Mouse (Mus musculus) heart, postnatal 25 days (tissue): ENCODE measurements at regions not wholly inside any gene's neighbourhood (a gene's known extent, or its start where the extent isn't known, plus 50 kb on each side); places are given as distances from the start of the nearest gene placed in this dataset.

ENCODE experiments used
- DNase-seq: peaks from one replicate; pipeline ENCODE4 v3.0.0; 2022; ENCODE audit warnings: low spot score
- intact Hi-C: fragments of 180-260 bp; cut with DNase I; formaldehyde crosslinking; loops from one replicate; pipeline ENCODE4 v1.15.1; 2025

DNA sequence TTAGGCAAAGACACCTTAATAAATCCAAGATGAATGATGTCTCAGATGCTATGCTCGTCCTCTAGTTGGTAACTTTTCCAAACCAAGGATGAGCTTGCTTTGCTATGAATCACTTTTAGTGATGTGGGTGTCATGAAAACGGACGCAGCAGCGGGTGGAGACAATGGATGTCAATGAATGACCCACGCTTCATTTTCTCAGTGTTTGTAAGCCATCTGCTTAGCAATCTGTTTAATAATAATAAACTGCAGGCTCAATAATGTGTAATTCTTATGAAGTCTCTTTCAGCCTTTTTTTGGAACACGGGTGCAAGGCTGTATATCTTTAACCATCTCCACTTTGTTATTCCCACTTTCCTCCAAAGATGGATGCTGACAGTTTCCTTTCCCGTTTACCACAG lies 110.6 kb downstream of the S1pr1 start:
- DNase-seq, result no peak
- intact Hi-C loops, result no loop called here

DNA sequence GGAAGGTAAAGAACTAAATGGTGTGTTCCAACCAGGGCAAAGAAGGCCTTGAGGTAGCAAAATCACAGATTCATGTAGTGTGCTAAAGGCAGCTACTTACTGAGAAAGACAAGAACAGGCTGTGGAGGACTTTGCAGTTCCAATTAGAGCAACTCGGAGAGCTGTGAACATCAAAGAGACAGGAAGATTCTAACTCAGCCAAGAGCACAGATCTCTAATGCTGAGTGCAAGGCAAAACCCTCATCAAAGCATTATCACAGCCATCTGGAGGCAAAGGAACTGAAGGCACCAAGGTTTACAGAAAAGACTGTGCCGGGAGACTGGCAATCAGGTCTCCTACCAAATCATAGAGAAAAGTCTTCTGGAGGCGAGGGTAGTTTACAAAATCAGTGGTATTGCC lies 111.1 kb downstream of the S1pr1 start:
- intact Hi-C loops, result no loop called here

DNA sequence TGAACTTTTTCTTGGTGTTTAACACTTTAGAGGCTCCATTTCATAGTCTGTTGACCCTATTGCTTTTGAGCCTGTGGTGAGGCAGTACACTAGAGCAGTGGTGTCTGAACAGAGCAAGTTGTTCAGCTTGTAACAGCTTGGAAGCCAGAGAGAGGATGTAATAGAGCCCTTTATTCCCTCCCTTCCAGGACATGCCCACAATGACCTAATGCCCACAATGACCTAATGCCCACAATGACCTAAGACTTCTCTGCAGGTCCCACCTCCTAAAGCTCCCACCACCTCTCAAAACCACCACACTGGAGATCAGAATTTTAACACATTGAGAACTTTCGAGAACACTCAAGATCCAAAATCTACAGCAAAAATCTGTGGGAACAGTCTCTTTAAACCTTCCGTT lies 115.6 kb downstream of the S1pr1 start:
- no peak for DNase-seq
- intact Hi-C loops, result loop anchor here (5.0 kb wide), 1 partner anchor 378 kb away; no protein-coding TSS in a partner anchor

More for the DNA sequence above, 111.1 kb downstream of the S1pr1 start:
- DNase-seq, result no peak

DNA sequence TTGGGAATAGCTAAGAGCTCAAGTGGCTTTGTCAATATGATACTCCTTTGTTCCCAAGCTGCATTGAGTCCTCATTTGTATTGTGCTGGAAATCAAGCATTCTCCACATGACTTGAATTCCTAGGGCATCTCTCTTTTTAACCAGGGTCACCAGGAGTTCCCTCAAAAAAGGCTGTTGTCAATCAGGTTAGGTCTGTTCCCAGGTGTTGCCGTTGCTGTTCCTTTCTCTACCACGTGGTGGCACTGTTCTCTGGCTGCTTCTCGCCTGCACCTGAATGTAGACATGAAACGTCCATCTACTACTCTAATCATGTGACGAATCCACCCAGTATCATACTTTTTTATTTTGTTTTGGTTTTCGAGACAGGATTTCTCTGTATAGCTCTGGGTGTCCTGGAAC lies 118.3 kb downstream of the S1pr1 start:
- peak; percentile 11 for DNase-seq
- intact Hi-C loops, result loop anchor here (5.0 kb wide), 1 partner anchor 381 kb away; no protein-coding TSS in a partner anchor

DNA sequence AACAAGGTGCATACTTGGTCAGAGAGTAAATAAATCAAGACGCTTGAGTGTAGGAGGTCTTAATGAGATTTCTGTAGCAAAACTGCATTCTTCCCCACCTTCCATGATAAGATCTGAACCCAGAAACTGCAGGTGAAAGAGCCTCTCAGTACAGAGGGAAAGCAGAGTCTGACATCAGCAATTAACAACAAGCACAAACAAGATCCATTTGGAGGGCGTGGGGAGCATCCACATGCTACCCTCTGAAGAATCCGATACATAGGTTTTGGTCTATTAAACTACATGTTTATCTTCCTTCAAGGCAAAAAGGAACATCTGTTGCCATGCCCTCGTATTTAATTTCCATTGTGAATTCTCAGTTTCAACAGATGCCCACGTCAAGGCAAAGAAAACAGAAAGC lies 124.2 kb downstream of the S1pr1 start:
- intact Hi-C loops, result no loop called here
- DNase-seq, result no peak

DNA sequence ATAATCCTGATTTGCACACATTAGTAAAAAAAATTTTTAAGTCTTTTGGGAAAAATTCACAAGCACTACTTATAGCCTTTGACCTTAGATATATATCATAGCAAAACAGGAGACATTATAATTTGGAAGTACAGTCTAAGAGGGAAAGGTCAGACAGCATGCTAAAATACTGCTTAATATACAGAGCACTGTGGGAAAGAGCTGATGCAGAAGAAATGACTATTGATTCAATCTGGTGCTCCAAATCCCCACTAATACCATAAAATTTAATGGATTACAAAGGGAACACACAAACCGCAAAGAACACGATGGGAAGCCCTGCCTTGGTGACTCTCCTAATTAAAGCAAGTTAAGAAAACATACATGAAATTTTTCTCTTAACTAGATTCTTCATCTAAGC lies 126.3 kb downstream of the S1pr1 start:
- DNase-seq, result no peak
- intact Hi-C loops, result no loop called here

DNA sequence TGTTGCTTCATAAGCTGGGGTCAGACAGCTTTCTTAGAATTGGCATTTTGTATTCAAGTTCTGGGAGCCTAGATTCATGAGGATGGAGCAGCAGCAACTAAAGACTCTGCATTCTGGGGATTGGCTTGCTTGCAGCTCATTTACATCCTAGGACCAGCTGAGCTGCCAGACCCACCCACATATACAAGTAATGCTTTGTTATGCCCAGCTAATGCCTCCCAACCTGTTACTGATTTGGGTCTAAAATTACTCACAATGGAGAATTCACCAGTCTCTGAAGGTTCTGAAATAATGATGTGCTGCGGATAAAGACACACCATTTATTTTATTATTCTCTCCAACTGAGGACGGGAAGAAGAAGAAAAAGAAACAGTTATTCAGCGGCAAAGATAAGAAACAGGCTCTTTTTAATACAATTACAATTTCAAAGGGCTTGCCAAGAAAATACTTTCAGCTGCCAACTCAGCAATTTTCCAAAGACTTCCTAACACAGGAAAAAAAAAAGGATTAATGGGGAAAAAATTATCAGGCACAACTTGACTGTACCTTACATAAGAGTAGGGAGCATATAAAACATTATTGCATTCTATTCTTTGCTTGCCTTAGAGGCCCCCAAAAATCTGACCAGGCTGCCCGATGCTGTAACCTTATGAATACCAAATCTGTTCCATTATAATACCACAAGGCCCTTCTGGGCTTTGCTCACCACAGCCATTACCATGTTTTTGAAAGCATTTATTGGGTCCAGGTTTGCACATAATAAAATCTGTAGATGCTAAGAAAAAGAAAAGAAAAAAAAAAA lies 134.5 kb downstream of the S1pr1 start:
- intact Hi-C loops, result no loop called here
- DNase-seq, result no peak

DNA sequence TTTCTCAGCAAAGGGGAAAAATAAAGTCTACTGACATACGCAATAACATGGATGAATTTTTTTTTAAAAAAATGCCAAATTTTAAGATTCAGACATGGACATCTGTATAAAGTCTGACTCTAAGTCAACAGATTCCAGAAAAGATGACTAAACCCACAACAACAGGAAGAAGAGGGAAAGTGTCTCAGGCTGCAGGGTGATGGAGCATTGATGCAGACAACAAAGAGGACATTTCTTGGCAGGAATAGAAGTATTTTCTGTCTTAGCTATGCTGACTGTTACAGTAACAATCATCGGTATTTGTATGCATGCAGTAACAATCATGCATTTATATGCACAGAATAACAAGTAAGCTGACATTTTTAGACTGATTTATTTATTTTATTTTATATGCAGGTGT lies 139.5 kb downstream of the S1pr1 start:
- intact Hi-C loops, result no loop called here

DNA sequence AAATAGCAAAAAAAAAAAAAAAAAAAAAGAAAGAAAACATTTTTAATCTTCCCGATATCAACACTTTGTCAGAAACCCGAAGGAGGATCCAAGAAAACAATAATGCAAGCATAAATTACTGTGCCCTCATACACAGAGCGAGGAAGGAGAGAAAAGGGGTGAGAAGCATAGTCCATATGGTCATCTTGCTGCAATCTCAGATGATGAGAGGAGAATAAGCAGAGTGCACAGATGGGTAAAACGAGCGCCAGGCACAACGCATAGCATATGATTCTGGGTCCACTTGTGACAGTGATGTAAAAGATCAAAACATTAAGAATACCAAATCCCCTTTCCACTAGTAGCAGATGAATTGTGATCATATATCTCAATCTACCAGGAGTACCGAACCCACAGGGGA lies 152.1 kb downstream of the S1pr1 start:
- intact Hi-C loops, result no loop called here
- no peak for DNase-seq

More for the DNA sequence above, 139.5 kb downstream of the S1pr1 start:
- DNase-seq, result no peak

DNA sequence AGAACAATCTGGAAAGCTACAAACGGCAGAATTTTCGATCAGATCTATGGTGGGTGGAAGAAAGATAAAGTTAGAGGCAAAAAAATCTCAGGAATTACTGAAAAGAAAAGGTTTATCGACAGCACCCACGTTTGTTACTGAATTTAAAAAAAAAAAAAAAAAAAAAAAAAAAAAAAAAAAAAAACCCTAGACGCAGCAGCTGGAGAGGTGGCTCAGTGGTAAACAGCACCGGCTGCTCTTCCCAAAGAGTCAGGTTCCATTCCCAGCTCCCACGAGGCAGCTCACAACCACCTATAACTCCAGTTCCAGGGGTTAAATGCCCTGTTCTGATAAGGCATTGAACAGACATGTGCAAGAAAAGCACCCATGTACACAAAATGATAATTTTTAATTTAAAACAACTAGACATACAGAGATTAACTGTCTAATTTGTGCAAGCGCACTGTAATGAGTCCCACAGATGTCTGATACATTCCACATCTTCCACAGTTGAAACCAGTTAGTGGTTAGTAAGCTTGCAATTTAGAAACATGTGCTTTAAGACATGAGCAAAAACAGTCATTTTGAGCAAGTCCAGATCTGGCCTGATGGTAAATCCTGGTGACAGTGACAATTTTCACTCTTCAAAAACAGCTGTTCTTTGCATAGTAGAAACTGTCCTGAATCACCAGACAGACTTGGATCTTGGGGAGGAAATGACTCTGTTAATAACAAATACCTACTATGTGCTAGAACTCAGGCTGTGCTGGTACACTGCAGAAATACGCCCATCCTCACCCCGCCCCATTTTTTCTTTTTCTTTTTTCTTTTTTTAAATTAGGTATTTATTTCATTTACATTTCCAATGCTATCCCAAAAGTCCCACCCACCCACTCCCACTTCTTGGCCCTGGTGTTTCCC lies 159.8 kb downstream of the S1pr1 start:
- DNase-seq, result no peak
- intact Hi-C loops, result no loop called here

DNA sequence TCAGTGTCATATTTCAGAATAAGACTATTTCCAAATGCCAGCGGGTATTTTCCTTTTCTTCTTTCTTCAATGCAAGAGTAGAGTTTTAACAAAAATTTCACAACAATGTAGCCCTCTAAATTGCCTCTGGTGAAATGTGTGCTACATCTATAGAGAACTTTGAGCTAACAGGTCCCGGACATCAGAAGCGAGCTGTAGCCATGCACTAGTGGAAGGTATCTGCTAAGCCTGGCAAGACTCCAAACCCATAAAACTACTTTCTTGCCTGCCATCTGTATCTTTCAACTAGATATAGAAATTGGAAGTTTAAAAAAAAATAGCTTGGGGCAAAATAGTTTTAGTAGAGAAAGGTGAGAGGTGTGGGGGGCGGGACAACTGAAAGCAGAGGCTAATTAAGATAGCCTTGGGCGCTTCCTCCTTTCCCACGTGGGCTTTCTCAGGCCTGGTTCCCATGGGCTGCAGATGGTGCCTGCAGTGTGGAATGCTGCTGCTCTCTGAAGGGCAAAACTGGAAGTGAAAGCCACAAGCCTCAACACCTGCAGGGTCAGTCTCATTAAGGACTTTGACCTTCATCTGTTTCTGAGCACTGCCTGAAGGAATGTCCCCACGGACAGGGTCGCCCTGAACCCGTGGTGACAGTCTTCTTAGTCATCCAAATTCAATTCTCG lies 160.9 kb downstream of the S1pr1 start:
- no peak for DNase-seq
- intact Hi-C loops, result no loop called here

DNA sequence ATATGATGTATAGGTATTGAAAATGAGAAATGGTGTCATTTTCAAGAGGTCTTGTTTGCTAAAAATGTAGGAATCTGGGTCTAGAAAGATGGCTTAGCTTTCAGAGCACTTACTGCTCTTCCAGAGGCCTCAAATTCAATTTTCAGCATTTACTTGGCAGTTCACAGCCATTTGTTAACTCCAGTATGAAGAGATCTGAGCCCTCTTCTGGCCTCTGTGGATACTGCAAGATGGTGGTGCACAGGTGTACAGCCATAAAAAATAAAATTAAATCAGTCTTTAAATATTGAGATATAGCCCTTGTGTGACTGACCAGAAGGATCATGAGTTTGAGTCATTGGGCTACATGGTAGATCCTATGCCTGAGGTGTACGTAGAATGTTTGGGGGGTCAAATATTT lies 173.1 kb downstream of the S1pr1 start:
- DNase-seq, result no peak
- intact Hi-C loops, result no loop called here

DNA sequence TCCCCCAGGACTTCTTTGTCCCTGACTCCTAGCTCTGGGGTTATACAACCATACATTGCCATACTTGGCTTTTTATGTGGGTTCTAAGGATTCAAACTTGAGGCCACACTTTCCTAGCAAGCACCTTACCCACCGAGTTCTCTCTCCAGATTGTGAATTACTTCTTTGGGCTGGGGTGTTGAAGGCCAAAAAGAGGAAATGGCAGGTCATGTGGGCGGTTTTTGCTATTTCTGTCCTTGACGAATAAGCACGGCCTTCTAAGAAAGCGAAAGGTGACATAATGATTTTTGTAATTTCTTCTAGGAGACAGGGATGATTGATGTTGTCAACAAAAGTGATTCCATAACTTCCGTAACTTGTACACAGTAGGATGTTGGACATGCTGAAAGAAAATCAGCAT lies 176.5 kb downstream of the S1pr1 start:
- intact Hi-C loops, result no loop called here
- no peak for DNase-seq

DNA sequence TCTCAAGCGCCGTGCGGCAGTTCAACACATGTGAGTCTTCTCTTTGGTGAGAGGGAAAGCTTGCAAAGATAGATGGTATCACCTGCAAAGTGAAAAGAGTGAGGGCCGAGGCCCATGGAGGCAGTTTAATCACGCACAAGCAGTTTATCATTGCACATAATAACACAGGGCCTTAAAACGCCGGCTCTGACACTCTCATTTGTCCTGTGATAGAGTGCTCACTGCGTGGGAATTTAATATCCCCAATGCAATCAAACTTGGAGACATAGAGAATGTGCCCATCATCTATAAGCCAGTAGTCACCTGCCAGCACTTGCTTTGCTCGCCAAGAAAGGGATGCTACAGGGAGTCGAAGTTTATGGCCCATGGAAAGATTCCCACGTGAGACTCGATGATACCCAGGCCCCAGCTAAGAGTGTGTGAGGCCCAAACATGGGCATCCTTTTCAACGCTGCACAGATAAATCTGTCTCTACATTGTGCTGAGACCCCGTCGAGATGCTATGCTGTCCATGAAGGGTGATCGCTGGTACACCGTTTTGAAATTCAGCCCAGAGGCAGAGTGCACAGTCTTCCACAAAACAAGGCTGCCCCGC lies 182.6 kb downstream of the S1pr1 start:
- intact Hi-C loops, result no loop called here
- DNase-seq, result no peak

DNA sequence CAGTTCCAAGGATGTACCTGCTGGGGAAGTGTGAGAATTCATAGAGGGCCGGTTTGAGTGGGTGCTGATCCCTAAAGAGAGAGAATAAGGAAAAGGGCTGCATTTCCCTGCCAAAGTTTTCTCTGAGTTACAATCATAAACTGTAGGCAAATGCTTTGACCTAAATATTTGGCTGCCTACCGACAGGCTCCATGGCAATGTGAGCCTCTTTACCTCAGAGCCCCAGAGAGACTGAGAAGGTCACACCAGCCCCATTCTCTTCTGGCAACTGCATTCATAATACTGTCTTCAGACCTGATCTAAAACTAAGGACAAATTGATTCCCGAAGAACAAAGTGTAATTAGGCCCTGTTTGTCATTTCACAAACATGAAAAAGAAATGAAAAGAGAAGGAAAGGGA lies 184.4 kb downstream of the S1pr1 start:
- intact Hi-C loops, result no loop called here
- no peak for DNase-seq

DNA sequence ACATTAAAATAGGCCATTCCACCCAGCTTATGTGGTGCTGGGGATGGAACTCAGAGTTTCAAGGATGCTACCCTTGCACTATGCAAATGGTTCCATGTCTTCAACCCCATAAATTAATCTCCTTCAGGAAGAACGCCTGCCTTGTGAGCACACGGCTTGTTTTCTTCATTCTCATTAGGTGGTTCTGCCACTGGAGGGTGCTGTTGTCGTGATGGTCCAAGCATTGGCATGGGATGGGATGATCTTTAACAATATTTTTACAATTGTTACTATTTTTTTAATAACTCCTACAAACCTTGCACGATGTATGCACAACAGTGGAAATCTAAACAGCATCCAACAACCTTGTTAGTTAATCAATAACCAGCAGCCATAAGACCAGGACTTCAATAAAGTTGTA lies 185.0 kb downstream of the S1pr1 start:
- DNase-seq, result no peak
- intact Hi-C loops, result no loop called here

DNA sequence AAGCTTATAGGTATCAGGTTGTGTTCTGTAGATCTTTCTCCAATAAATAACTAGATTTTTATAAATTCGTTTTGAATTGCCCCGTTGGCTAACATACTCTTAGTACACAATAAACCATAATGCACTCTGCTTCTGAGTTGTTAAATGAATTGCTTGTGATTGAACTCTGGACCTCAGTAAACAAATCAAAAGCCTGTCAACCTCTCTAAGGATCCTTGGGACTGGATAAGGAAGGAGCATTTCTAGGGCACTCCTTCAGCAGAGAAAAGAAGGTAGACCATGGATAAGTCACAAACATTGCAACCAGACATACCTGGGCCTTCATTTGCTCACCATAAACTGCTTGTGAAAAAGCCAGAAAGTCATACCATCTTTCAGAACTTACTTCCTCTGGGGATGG lies 191.4 kb downstream of the S1pr1 start:
- intact Hi-C loops, result no loop called here
- DNase-seq, result no peak

DNA sequence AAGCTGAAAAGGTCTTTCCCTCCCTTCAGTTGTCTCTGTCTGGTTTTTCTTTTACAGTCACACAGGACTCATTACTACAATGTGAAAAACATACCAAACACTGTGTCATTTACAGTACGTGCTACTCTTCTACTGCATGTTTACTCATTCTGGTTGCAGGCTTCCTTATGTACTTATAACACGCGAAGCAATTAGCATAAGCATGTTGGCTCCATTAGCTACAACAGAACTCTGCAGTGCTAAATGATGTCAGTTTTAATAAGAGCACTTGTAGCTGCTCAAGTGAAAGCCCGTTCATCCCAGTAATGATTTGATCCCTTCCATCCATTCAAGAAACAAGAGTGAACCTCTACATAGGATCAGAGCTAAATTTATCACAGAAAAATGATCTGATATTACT lies 199.2 kb downstream of the S1pr1 start:
- intact Hi-C loops, result no loop called here
- DNase-seq, result no peak

DNA sequence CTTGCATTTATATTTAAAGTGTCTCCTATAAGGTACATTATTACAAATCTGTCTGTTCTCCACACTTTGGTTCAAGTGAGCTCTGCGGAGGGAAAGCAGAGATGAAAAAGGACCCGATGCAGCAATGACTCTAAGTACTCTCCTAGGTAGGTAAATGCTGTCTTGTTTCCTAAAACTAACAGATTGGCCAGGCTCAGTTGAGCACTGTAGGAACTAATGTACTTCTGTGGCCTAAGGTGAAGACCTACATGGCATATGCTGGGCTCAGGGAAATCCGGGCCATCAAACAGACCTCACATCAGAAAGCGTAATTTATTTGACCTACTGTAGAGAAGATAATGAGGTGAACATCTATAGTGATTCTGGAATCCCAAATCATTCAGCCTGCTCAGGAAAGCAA lies 205.2 kb downstream of the S1pr1 start:
- no peak for DNase-seq
- intact Hi-C loops, result no loop called here

DNA sequence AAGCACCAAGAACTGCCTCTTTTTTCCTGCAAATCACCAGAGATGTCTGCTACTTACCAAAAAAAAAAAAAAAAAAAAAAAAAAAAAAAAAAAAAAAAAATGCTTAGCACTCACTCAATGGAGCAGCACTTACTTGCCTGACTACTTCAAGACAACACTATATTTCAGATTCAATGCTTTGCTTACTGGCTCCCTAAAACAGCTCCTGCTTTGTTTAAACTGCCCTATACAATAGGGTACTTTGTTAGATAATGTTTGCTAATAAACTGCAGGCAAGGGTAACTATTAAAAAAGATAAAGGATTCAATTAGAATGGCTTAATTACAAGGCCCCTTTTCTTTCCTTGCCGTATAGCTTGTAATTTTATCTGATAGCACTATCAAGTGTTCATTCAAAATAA lies 217.5 kb downstream of the S1pr1 start:
- intact Hi-C loops, result no loop called here
- DNase-seq, result no peak
